Mouse (Mus musculus): ENCODE measurements around the gene Olfr1016.

GRCm38 (mm10) chr2:85804501-85804900 is 2.2 kb upstream of the Olfr1016 start:
- TF ChIP-seq POLR2A (IDR thresholded peaks at IDR 0.05; ENCODE audit: low read depth, low read length) (no peak), CTCF (conservative IDR thresholded peaks at IDR 0.05 in 1 of 2, IDR thresholded peaks at IDR 0.05 in 1 of 2; ENCODE audit: low read depth in 2 of 2, low read length in 2 of 2) (no peak), MEF2A (IDR thresholded peaks at IDR 0.05; ENCODE audit: borderline replicate concordance, low read depth, low read length) (no peak), JUND (conservative IDR thresholded peaks at IDR 0.05; ENCODE audit: low read depth, low read length) (no peak), CHD2 (IDR thresholded peaks at IDR 0.05; ENCODE audit: low read length) (no peak), MAFK (IDR thresholded peaks at IDR 0.05; ENCODE audit: insufficient replicate concordance, low read length) (no peak), SMC3 (IDR thresholded peaks at IDR 0.05; ENCODE audit: low read depth, low read length) (no peak), NELFE (IDR thresholded peaks at IDR 0.05; ENCODE audit: low read depth, low read length) (no peak), MAX (IDR thresholded peaks at IDR 0.05; ENCODE audit: low read length) (no peak), KAT2A (IDR thresholded peaks at IDR 0.05; ENCODE audit: insufficient replicate concordance, low read length) (no peak), JUN (IDR thresholded peaks at IDR 0.05; ENCODE audit: insufficient read depth, low read depth, low read length) (no peak)

All from CH12.LX (cell line).